Comparison of ENCODE assay signal across 8 mouse cellular contexts in genomic region chr7:144942744-144943135, GRCm38 (mm10). TPM values are rescaled to one million over a fixed set of nuclear protein-coding genes. Genes with fewer than 3 reads are reported as not detected.
A peak's percentile ranks its signal among the peaks of the same experiment; 100 is the strongest.
DNase-seq lines count a peak whose midpoint lies in the region; ATAC-seq lines count a peak whose summit lies in the region.

No protein-coding gene starts in this region.

- H3K9me3 ChIP-seq in kidney, embryonic 14.5 days (ENCODE audit: control insufficient read depth, low read length) = no peaks in the 10 kb centered on the region
- H3K9me3 ChIP-seq in embryonic facial prominence, embryonic 15.5 days (replicated peaks) = no peaks in the 10 kb centered on the region
- H3K9me3 ChIP-seq in neural tube, embryonic 12.5 days = no peaks in the 10 kb centered on the region

- peak overlapping the region; percentile 57 for H3K4me3 ChIP-seq in kidney, embryonic 14.5 days (ENCODE audit: low read length)
- H3K4me3 ChIP-seq in embryonic facial prominence, embryonic 15.5 days (replicated peaks) = peak overlapping the region; percentile 65
- H3K4me3 ChIP-seq in neural tube, embryonic 12.5 days = peak overlapping the region; percentile 31

- H3K4me2 ChIP-seq in kidney, embryonic 14.5 days (replicated peaks; ENCODE audit: low read depth, low read length) = peak overlapping the region; percentile 90
- H3K4me2 ChIP-seq in embryonic facial prominence, embryonic 15.5 days (replicated peaks) = peak overlapping the region; percentile 95
- peak overlapping the region; percentile 80 for H3K4me2 ChIP-seq in neural tube, embryonic 12.5 days (replicated peaks)

- H3K9ac ChIP-seq in kidney, embryonic 14.5 days (ENCODE audit: low read depth, low read length) = peak overlapping the region; percentile 62
- H3K9ac ChIP-seq in embryonic facial prominence, embryonic 15.5 days = peak overlapping the region; percentile 23; the same call in 1 of the 2 replicates
- 0 out of 2 replicates have a peak overlapping the region, but pooled peaks have one; percentile 35 for H3K9ac ChIP-seq in neural tube, embryonic 12.5 days

- peak overlapping the region; percentile 94 for H3K27ac ChIP-seq in kidney, embryonic 14.5 days (ENCODE audit: low read depth, low read length)
- peak overlapping the region; percentile 88 for H3K27ac ChIP-seq in embryonic facial prominence, embryonic 15.5 days (replicated peaks)
- no peak overlapping the region for H3K27ac ChIP-seq in neural tube, embryonic 12.5 days

- H3K4me1 ChIP-seq in kidney, embryonic 14.5 days (ENCODE audit: control insufficient read depth, insufficient read depth, low read length) = peaks cover 21% of the 10 kb centered on the region
- peaks cover 53% of the 10 kb centered on the region for H3K4me1 ChIP-seq in embryonic facial prominence, embryonic 15.5 days
- peaks cover 45% of the 10 kb centered on the region for H3K4me1 ChIP-seq in neural tube, embryonic 12.5 days

- H3K36me3 ChIP-seq in kidney, embryonic 14.5 days (ENCODE audit: control insufficient read depth, insufficient read depth, low read length) = no peaks in the 10 kb centered on the region
- H3K36me3 ChIP-seq in embryonic facial prominence, embryonic 15.5 days = no peaks in the 10 kb centered on the region
- no peaks in the 10 kb centered on the region for H3K36me3 ChIP-seq in neural tube, embryonic 12.5 days

- ATAC-seq in kidney, embryonic 14.5 days (ENCODE audit: low FRiP score, low TSS enrichment) = no peak
- no peak for ATAC-seq in embryonic facial prominence, embryonic 15.5 days (ENCODE audit: insufficient number of reproducible peaks, low FRiP score, low TSS enrichment, low read depth)
- no peak for ATAC-seq in neural tube, embryonic 12.5 days (ENCODE audit: low FRiP score, low read depth)
- ATAC-seq in granulocyte monocyte progenitor cell, adult 5-6 weeks (replicated peaks; ENCODE audit: poor library complexity, severe bottlenecking) = no peak

- 1% methylated on average over 20 of the region's 20 CpGs for WGBS in kidney, embryonic 14.5 days
- 1% methylated on average over 20 of the region's 20 CpGs for WGBS in embryonic facial prominence, embryonic 15.5 days
- under 1% methylated on average over 20 of the region's 20 CpGs for WGBS in neural tube, embryonic 12.5 days

- no peaks in the 10 kb centered on the region for H3K27me3 ChIP-seq in kidney, embryonic 14.5 days (ENCODE audit: control insufficient read depth, insufficient read depth, low read length)
- no peaks in the 10 kb centered on the region for H3K27me3 ChIP-seq in embryonic facial prominence, embryonic 15.5 days
- peaks cover 27% of the 10 kb centered on the region for H3K27me3 ChIP-seq in neural tube, embryonic 12.5 days (replicated peaks)

- no peak for DNase-seq in kidney, adult 18-20 months
- DNase-seq in kidney, postnatal 36 days = peak; percentile 29 to 40
- DNase-seq in B cell, adult 2 months = no peak
- DNase-seq in cerebellum, adult 18-20 months = no peak

RNA-seq across cellular contexts. Expression of gene Ccnd1, which starts 3.0 kb away (rescaled TPM):
- polyA plus RNA-seq in kidney, embryonic 14.5 days (2014; fragmentation: Nextera tagmentation; extraction: Ambion mirVana) = 231 and 315 TPM in 2 replicates
- polyA plus RNA-seq in embryonic facial prominence, embryonic 15.5 days (2015; fragmentation: Nextera tagmentation; extraction: Ambion mirVana) = 134 and 143 TPM in 2 replicates
- polyA plus RNA-seq in neural tube, embryonic 12.5 days (2016; fragmentation: Nextera tagmentation; extraction: Ambion mirVana) = 140 and 159 TPM in 2 replicates
- total RNA-seq in granulocyte monocyte progenitor cell, adult 5-6 weeks (2014; fragmentation: Nextera tagmentation) = 6.0 and 10.6 TPM in 2 replicates
- total RNA-seq in granulocyte monocyte progenitor cell, adult 5-6 weeks (2017) = 6.2 and 8.9 TPM in 2 replicates

RNA-seq across cellular contexts. Expression of gene LTO1, which starts 27.8 kb away (rescaled TPM):
- polyA plus RNA-seq in kidney, embryonic 14.5 days (2014; fragmentation: Nextera tagmentation; extraction: Ambion mirVana) = 19.2 and 20.3 TPM in 2 replicates
- polyA plus RNA-seq in embryonic facial prominence, embryonic 15.5 days (2015; fragmentation: Nextera tagmentation; extraction: Ambion mirVana) = 26.6 and 29.5 TPM in 2 replicates
- polyA plus RNA-seq in neural tube, embryonic 12.5 days (2016; fragmentation: Nextera tagmentation; extraction: Ambion mirVana) = 34.6 and 36.7 TPM in 2 replicates
- total RNA-seq in granulocyte monocyte progenitor cell, adult 5-6 weeks (2014; fragmentation: Nextera tagmentation) = 13.3 and 20.9 TPM in 2 replicates
- 16.6 and 20.8 TPM in 2 replicates for total RNA-seq in granulocyte monocyte progenitor cell, adult 5-6 weeks (2017)

RNA-seq across cellular contexts. Expression of gene Fgf15, which starts 46.4 kb away (rescaled TPM):
- polyA plus RNA-seq in kidney, embryonic 14.5 days (2014; fragmentation: Nextera tagmentation; extraction: Ambion mirVana) = 2.2 and 2.5 TPM in 2 replicates
- 1.00 and 1.6 TPM in 2 replicates for polyA plus RNA-seq in embryonic facial prominence, embryonic 15.5 days (2015; fragmentation: Nextera tagmentation; extraction: Ambion mirVana)
- polyA plus RNA-seq in neural tube, embryonic 12.5 days (2016; fragmentation: Nextera tagmentation; extraction: Ambion mirVana) = 48.1 and 59.1 TPM in 2 replicates
- not detected in 2 replicates for total RNA-seq in granulocyte monocyte progenitor cell, adult 5-6 weeks (2014; fragmentation: Nextera tagmentation)
- total RNA-seq in granulocyte monocyte progenitor cell, adult 5-6 weeks (2017) = 0.09 TPM in 1 of 2 replicates, not detected in the other

Comparison
In these comparisons a context has a peak if more than half of its experiments do, and no peak if none do; other contexts are left out.
1. DNase-seq: peak in kidney, postnatal 36 days (2 of 2); none in kidney, adult 18-20 months (single experiment), B cell, adult 2 months (0 of 2) and cerebellum, adult 18-20 months (0 of 2).
2. RNA of gene Fgf15, which starts 46.4 kb away (polyA plus RNA-seq): 48.1 to 59.1 TPM in neural tube, embryonic 12.5 days; 2.2 to 2.5 TPM in kidney, embryonic 14.5 days and 1.00 to 1.6 TPM in embryonic facial prominence, embryonic 15.5 days; every median in the first group is over 10 times any median in the second.
3. Peak in every context shown above with its lines, with median percentiles within 50 percentile points of each other: H3K4me2 ChIP-seq, H3K4me3 ChIP-seq and H3K9ac ChIP-seq.